Mouse (Mus musculus) midbrain, postnatal 0 days (tissue): ENCODE data around the gene Ano3. TPM values are rescaled to one million over a fixed set of nuclear protein-coding genes. Genes with fewer than 3 reads are reported as not detected.

Experiments
- ATAC-seq: fragments of 200-750 bp; cut with Nextera tagmentation; 2 replicates; pipeline ENCODE4 v1.8.0; 2017; ENCODE audit warnings: moderate number of reproducible peaks, mild to moderate bottlenecking, moderate TSS enrichment, moderate library complexity; ENCODE audit not compliant: low FRiP score
- DNase-seq: peaks from one replicate; pipeline ENCODE4 v3.0.0-alpha.2; 2015; ENCODE audit warnings: low spot score
- H3K27ac ChIP-seq: fragments of 300-500 bp; sonication (generic); 2 replicates; pipeline ENCODE4 v1.5.1; 2014; ENCODE audit warnings: low read depth, mild to moderate bottlenecking, low read length, mixed read lengths
- H3K27me3 ChIP-seq: fragments of 300-500 bp; sonication (generic); 2 replicates; pipeline ENCODE4 v1.6.1; 2014; ENCODE audit warnings: low read length, control low read depth, mixed read lengths; ENCODE audit not compliant: insufficient read depth
- H3K36me3 ChIP-seq: fragments of 300-500 bp; sonication (generic); 2 replicates; pipeline ENCODE4 v1.6.1; 2014; ENCODE audit warnings: low read length, control low read depth, mixed read lengths; ENCODE audit not compliant: insufficient read depth
- H3K4me1 ChIP-seq: fragments of 300-500 bp; sonication (generic); 2 replicates; pipeline ENCODE4 v1.6.1; 2014; ENCODE audit warnings: mild to moderate bottlenecking, control low read depth, antibody characterized with exemption, low read length, mixed read lengths; ENCODE audit not compliant: insufficient read depth
- H3K4me2 ChIP-seq: fragments of 300-500 bp; sonication (generic); 2 replicates; pipeline ENCODE4 v1.6.1; 2014; ENCODE audit warnings: low read depth, mild to moderate bottlenecking, low read length, mixed read lengths; ENCODE audit not compliant: poor library complexity, severe bottlenecking
- H3K4me3 ChIP-seq: fragments of 300-500 bp; sonication (generic); 2 replicates; pipeline ENCODE4 v1.5.1; 2014; ENCODE audit warnings: low read depth, mild to moderate bottlenecking, low read length, moderate library complexity
- H3K9ac ChIP-seq: fragments of 300-500 bp; sonication (generic); replicated peaks from 2 replicates; pipeline ENCODE4 v1.6.1; 2014; ENCODE audit warnings: mild to moderate bottlenecking, low read length, moderate library complexity, mixed read lengths; ENCODE audit not compliant: poor library complexity, severe bottlenecking
- H3K9me3 ChIP-seq: fragments of 300-500 bp; sonication (generic); 2 replicates; pipeline ENCODE4 v1.6.1; 2016; ENCODE audit warnings: low read length, control low read depth
- CTCF ChIP-seq: IDR thresholded peaks from 2 replicates; pipeline ENCODE4 v1.5.1; 2016; ENCODE audit warnings: antibody characterized with exemption, mild to moderate bottlenecking
- WGBS: fragments of 180-500 bp; shearing (Covaris S2); extraction: QIAGEN DNeasy Blood & Tissue Kit; methylation state at CpG from one replicate; pipeline ENCODE4 v1.1.7; 2014; 5-methylcytosine and 5-hydroxymethylcytosine counted together
- polyA plus RNA-seq: library from polyadenylated mRNA; unstranded; fragments of >200 nt; fragmentation: Nextera tagmentation; extraction: Ambion mirVana; gene quantifications from 2 replicates; pipeline ENCODE4 v1.2.1, GENCODE M21; 2015
- total RNA-seq: library from RNA; depleted of rRNA; stranded (reverse); fragments of >200 nt; gene quantifications from 2 replicates; pipeline ENCODE4 v1.2.3, GENCODE M21; 2014

The Ano3 gene
- total and polyA plus RNA-seq, 2 experiments from 2014 or later: 0.66 to 0.70 TPM

DNA sequence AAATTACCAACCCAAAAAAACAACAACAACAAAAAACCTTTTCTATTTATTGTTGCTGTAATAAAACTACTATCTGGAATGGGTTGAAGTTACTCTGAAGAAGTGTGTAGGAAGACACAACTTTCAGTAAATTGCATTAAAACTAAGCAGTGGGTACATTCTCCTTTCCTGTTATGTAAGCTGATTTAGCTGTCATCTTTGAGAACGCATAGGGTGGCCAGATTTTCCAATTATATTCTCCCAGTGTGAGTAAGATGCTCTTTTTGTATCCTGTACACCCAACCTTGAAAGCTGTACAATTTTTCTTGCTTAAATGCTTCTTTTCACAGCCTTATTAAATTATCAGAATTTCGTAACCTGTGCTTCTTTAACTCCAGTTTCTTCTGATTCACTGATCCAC lies 26.1 kb upstream of the Ano3 start:
- TF ChIP-seq CTCF: no peak
- WGBS: 81% methylated on average over 2 of the region's 2 CpGs
- no peak overlapping the region for H3K4me2 ChIP-seq
- no peaks in the 10 kb centered on the region for H3K4me1 ChIP-seq
- no peak overlapping the region for H3K4me3 ChIP-seq
- no peak overlapping the region for H3K9ac ChIP-seq
- ATAC-seq (no peak), DNase-seq (no peak)
- H3K27me3 ChIP-seq: no peaks in the 10 kb centered on the region
- no peak overlapping the region for H3K27ac ChIP-seq
- no peaks in the 10 kb centered on the region for H3K36me3 ChIP-seq
- H3K9me3 ChIP-seq: no peaks in the 10 kb centered on the region

DNA sequence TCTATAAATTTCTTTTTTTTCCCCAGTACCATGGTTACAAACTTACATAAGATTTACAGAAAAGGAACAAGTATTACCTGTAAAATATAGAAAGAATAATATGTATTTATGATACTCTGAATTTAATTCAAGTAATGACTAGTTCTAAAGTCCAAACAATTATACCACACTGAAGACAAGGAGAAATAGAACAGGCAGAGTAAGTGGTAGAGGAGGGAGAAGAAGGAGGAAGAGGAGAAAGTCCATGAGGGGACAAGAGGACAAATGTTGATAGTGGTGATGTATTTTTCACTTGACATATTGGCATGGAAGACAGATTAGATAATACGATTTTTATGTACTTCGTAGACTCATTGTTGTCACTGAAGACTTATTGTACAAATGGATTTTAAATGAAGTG lies 19.4 kb upstream of the Ano3 start:
- WGBS: 95% methylated on average over 2 of the region's 2 CpGs
- H3K4me2 ChIP-seq: no peak overlapping the region
- ATAC-seq: no peak

DNA sequence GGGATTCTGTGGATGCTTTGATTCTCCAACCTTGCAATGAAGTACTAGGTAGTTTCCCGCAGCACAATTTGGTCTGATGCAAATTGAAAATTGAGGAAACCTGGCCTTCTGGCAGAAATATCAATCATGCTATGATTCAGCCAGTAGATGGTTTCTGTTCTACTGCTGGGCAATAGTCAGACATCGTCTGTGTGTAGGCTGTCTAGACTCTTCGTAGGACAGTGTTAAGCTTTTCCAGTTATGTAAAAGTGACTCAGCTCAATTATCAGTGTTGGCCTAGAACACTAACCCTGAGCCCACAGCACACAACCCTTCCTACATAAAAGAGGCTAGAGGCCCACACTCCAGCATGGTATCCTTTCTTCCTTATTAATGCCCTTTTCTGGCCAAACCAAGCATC lies 14.7 kb upstream of the Ano3 start:
- no peak for TF ChIP-seq CTCF
- DNase-seq: no peak
- Histone ChIP-seq H3K9ac (no peak overlapping the region), H3K36me3 (no peaks in the 10 kb centered on the region), H3K27ac (no peak overlapping the region), H3K9me3 (no peaks in the 10 kb centered on the region), H3K4me3 (no peak overlapping the region), H3K4me2 (no peak overlapping the region), H3K27me3 (no peaks in the 10 kb centered on the region), H3K4me1 (no peaks in the 10 kb centered on the region)
- WGBS: 96% methylated on average over 3 of the region's 3 CpGs
- no peak for ATAC-seq

More for the DNA sequence above, 19.4 kb upstream of the Ano3 start:
- no peaks in the 10 kb centered on the region for H3K27me3 ChIP-seq
- no peaks in the 10 kb centered on the region for H3K4me1 ChIP-seq
- no peak for DNase-seq
- H3K9ac ChIP-seq: no peak overlapping the region
- no peak overlapping the region for H3K4me3 ChIP-seq
- TF ChIP-seq CTCF: no peak
- no peaks in the 10 kb centered on the region for H3K36me3 ChIP-seq
- H3K9me3 ChIP-seq: no peaks in the 10 kb centered on the region
- H3K27ac ChIP-seq: no peak overlapping the region

DNA sequence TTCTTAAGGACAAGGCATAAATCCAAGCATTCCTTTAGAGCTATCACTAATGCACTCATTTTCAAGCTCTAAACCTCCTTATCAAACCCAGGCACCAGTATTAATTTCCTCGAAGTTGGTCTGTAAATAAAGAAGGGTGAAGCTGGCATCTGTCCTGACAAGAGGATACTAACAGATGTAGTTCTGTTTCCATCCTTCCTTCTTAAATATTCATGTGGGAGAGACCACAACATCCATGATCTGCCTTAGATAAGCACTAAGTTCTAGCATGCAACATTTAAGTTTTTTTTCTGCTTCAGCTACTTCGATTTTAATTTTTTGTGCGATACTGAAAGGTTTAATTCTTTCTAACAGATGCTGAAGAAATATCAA lies 305 bp downstream of the Ano3 start:
- H3K4me1 ChIP-seq: no peaks in the 10 kb centered on the region
- no peaks in the 10 kb centered on the region for H3K27me3 ChIP-seq
- peak overlapping the region; percentile 51; the same call in 1 of the 2 replicates for H3K9ac ChIP-seq
- 60% methylated on average over 3 of the region's 3 CpGs for WGBS
- peak overlapping the region; percentile 48 for H3K4me3 ChIP-seq
- H3K27ac ChIP-seq: no peak overlapping the region
- DNase-seq: no peak
- TF ChIP-seq CTCF: no peak
- H3K36me3 ChIP-seq: no peaks in the 10 kb centered on the region
- no peaks in the 10 kb centered on the region for H3K9me3 ChIP-seq
- H3K4me2 ChIP-seq: peak overlapping the region; percentile 64
- ATAC-seq: no peak

DNA sequence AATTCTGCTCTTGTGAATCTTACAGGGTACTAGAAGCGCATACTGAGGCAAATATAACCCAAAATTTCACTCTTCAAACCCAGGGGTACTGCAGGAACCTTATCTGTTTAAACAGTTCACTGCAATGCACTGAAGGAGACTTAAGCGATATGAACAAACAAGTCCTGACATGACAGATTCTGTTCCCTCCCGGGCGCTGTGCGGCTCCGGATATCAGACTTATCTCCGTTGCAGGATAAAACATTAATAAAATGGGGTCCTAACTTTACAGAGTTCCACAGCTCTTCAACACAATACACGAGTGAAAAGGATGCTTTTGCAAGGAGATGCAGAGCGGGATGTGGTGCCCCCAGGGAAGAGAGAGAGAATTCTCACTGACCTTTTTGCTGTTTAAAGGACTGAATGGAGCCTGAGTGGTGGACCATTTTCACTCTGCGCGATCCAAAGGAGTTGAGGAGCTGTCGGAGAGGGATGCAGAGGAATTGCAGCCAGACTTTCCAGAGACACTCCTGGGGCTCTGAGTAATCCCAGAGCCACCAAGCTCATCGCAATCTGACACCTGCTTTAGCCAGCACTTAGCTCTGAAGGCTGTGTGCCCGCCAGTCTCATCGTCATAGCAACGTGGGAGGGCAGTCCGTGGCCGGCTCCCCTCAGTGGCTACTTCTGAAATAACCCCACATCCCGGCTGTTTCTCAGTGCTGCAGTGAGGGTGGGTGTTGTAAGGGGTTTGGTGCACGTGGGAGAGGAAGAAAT lies 868 bp downstream of the Ano3 start:
- DNase-seq (peak; percentile 75), ATAC-seq (peak; percentile 90)
- 3% methylated on average over 20 of the region's 20 CpGs for WGBS

DNA sequence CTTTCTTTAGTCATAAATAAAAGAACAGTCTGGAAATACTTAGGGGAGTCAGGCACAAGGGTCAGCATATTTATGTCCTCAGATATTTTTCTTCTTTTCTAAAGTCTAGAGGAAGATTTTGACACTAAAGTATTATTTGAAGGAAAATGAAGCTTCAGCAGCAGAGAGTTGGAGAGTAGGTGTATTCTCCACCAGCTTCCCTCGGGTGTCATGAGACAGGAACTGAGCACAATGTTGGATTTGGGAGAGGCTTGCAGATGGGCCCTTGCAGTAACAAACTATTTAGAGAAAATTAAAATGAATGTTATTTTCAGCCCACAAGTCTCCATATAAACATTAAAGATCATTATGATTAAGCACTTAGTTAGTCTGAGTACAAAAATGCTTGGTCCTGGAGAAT lies 5.6 kb downstream of the Ano3 start:
- Histone ChIP-seq H3K27ac (no peak overlapping the region), H3K9ac (no peak overlapping the region), H3K4me1 (no peaks in the 10 kb centered on the region), H3K9me3 (no peaks in the 10 kb centered on the region), H3K4me3 (no peak overlapping the region), H3K27me3 (no peaks in the 10 kb centered on the region), H3K36me3 (no peaks in the 10 kb centered on the region), H3K4me2 (no peak overlapping the region)
- 78% methylated on average over 1 of the region's 1 CpGs for WGBS
- TF ChIP-seq CTCF: no peak
- DNase-seq: no peak
- ATAC-seq: no peak

More for the DNA sequence above, 868 bp downstream of the Ano3 start:
- Histone ChIP-seq H3K9ac (peak overlapping the region; percentile 51), H3K27me3 (no peaks in the 10 kb centered on the region), H3K4me1 (no peaks in the 10 kb centered on the region), H3K4me2 (peak overlapping the region; percentile 64), H3K27ac (no peak overlapping the region), H3K9me3 (no peaks in the 10 kb centered on the region), H3K36me3 (no peaks in the 10 kb centered on the region), H3K4me3 (peak overlapping the region; percentile 48)
- peak; percentile 49 for TF ChIP-seq CTCF
